Mouse (Mus musculus) heart, adult 10 weeks (tissue): ENCODE results near the gene Brd9. TPM values are rescaled to one million over a fixed set of nuclear protein-coding genes. Genes with fewer than 3 reads are reported as not detected.

Source experiments
- polyA plus RNA-seq: library from polyadenylated mRNA; stranded (reverse); fragments of 350-450 nt; fragmentation: Illumina TruSeq; extraction: RNeasy Lipid Tissue Mini Kit (QIAGEN cat#74804); gene quantifications from one replicate; pipeline ENCODE4 v1.2.3, GENCODE M21; 2014; ENCODE audit warnings: low read depth, low replicate concordance

Brd9 gene
- polyA plus RNA-seq: 40.4 TPM

DNA sequence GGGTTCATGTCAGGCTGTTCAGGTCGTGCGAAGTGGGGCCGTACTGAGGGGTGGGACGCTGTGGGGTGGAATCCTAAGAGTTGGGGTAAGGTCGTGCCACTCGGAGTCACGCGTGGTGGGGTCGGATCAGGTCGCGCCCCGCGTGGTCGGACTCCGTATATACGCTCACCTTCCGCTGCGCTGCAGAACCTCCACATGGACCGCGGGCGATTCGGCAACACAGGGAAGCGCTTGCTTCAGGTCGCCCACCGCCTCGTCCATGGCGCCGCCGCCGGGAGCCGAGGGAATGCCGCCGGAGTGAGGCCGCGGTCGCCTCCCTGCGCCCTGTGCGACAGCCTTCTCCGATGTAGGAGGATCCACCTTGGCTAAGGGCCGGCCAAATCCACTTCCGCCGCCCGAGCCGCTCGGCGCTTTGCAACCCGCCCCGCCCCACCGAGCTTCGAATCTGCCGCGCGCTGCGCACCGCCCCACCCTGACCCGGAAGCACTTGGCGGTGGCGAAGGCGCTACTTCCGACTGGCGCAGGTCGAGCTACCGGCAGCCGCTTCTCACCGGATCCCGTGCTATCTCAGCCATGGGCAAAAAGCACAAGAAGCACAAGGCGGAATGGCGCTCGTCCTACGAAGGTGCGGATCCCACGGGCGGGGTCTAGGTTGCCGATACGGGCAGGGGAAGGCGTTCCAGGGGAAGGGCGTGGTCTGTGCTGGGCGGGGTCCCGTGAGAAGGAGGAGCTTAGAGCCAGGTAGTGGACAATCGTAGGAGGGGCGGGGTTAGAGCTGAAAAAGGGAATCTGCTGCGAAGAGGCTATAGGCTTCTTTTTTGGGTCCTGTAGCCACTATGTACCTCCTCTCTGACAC, at the start of gene Brd9, which contains the start of gene Trip13:
TSS of gene Brd9 (plus strand) at position 491 of the 856 bp plus-strand sequence.
TSS of gene Trip13 (minus strand) at position 464 of the 856 bp plus-strand sequence.

DNA sequence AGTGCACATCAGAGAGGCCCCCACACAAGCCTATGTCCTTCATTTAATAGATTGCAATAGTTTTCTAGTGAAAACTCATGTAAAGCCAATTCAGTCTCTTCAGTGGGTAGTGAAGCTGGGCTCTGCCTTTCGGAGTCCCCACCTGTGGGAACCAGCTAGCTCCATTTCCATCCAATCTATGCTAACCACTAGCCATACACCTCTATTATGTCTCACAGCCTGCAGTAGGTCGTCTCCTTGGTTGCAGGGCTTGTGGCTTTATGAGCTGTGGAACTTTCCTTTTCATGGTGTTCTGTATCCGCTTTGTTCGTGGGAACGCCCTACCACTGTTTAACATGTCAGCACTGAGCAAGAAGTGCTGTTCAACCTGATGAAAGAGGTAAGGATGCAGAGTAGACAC, 25.9 kb downstream of the Brd9 start, which contains the start of gene Zdhhc11:
TSS of gene Zdhhc11 (plus strand) at position 301 of the 400 bp plus-strand sequence.

DNA sequence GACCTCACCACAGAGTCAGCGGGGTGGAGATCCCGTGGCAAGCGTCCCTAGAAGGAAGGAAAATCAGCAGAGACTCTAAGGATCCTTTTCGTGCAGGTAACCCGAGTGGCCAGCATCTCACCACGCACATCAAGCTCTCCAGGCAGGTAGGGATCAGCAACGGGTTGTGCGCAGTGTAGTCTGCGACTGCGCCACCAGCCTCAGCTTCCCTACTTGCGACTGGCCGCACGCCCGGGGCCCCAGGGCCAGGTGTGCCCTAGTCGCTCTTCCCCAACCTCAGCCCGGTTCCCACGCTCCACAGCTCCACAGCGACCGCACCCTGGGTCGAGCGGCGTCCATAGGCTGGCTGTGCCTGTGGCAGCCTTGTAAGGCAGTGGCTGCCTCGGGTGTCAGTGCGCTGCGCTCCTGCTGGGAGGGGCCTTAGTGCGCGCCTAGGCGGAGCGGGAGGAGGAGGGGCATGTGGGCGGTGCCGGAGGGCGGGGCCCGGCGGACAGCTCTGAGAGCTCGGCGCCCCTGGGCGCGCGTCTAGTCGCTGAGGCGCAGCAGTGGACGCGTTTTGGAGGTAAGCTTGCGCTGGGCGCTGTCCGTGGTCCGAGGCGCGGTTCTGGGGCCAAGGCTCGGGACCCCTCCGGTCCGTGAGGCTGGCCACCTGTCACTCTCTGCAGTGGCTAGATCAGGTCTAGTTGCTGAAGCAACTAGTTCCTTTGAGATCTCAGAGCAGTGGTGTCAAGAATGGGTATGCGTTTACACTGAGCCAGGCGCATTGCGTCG, 71.5 kb downstream of the Brd9 start, which contains the start of gene Tppp:
TSS of gene Tppp (plus strand) at position 460 of the 771 bp plus-strand sequence.

Other genes with a start within 250 kb of the Brd9 start
- 0.10 TPM for gene Slc6a19, start 232.9 kb upstream of the Brd9 start, polyA plus RNA-seq
- gene Slc12a7, start 204.7 kb upstream of the Brd9 start, polyA plus RNA-seq: 137 TPM
- 1.8 TPM for gene Nkd2, start 90.2 kb upstream of the Brd9 start, polyA plus RNA-seq
- gene Trip13, start within 50 bp of the Brd9 start, polyA plus RNA-seq: 0.31 TPM
- gene Zdhhc11, start 26.0 kb downstream of the Brd9 start, polyA plus RNA-seq: not detected
- 19.4 TPM for gene Tppp, start 71.6 kb downstream of the Brd9 start, polyA plus RNA-seq
- gene Cep72, start 124.5 kb downstream of the Brd9 start, polyA plus RNA-seq: 0.52 TPM
- 0.68 TPM for gene Slc9a3, start 183.6 kb downstream of the Brd9 start, polyA plus RNA-seq